Mouse (Mus musculus) CH12.LX (cell line): Measurements from ENCODE around the gene Flot1. TPM values are rescaled to one million over a fixed set of nuclear protein-coding genes. Genes with fewer than 3 reads are reported as not detected.

Experiments
- DNase-seq: peaks from one replicate; pipeline ENCODE4 v3.0.0-alpha.2; 2013; ENCODE audit errors: extremely low read depth
- H3K27ac ChIP-seq: 2 replicates; pipeline ENCODE4 v1.5.1; 2012; ENCODE audit warnings: low read depth, mild to moderate bottlenecking, control low read depth, moderate library complexity; ENCODE audit not compliant: insufficient read depth
- H3K27me3 ChIP-seq: replicated peaks from 2 replicates; pipeline ENCODE3; 2012; ENCODE audit warnings: inconsistent platforms
- H3K36me3 ChIP-seq, 2 experiments: replicated peaks in 1 of 2; 2 replicates each; pipeline versions ENCODE3 to v1.6.1; 2012; ENCODE audit warnings: inconsistent platforms in 1 of 2, low read length in 1 of 2, mild to moderate bottlenecking in 1 of 2, mixed read lengths in 1 of 2, moderate library complexity in 1 of 2; ENCODE audit not compliant: control insufficient read depth in 1 of 2, insufficient read depth in 1 of 2
- H3K4me1 ChIP-seq, 2 experiments: 2 replicates each; pipeline ENCODE4 v1.6.1; 2012; ENCODE audit warnings: inconsistent platforms in 1 of 2, moderate library complexity in 1 of 2; ENCODE audit not compliant: insufficient read depth in 2 of 2, control insufficient read depth in 1 of 2
- H3K4me2 ChIP-seq: 2 replicates; pipeline ENCODE4 v1.6.1; 2012; ENCODE audit warnings: low read depth, mild to moderate bottlenecking, control low read depth; ENCODE audit not compliant: poor library complexity, insufficient read depth, severe bottlenecking
- H3K4me3 ChIP-seq, 3 experiments: fragments of 150-350 bp in 1 of 3; sonication (generic) in 1 of 3; replicated peaks in 1 of 3; 2 replicates each; pipeline versions ENCODE3 to v1.5.1; 2011 to 2012; ENCODE audit warnings: low read depth in 2 of 3, low read length in 2 of 3, mild to moderate bottlenecking in 2 of 3, moderate library complexity in 2 of 3, control low read depth in 1 of 3, improper control_type of control experiment in 1 of 3, inconsistent platforms in 1 of 3, mixed read lengths in 1 of 3; ENCODE audit not compliant: poor library complexity in 1 of 3
- H3K79me2 ChIP-seq: replicated peaks from 2 replicates; pipeline ENCODE4 v1.6.1; 2012; ENCODE audit warnings: mild to moderate bottlenecking, moderate library complexity; ENCODE audit not compliant: control insufficient read depth, poor library complexity, insufficient read depth, severe bottlenecking; ENCODE audit errors: extremely low read depth
- H3K9ac ChIP-seq: 2 replicates; pipeline ENCODE4 v1.6.1; 2012; ENCODE audit warnings: low read depth, mild to moderate bottlenecking, control low read depth, moderate library complexity; ENCODE audit not compliant: insufficient read depth
- H3K9me3 ChIP-seq: replicated peaks from 2 replicates; pipeline ENCODE3; 2012; ENCODE audit warnings: low read length, inconsistent platforms, mixed read lengths
- BHLHE40 ChIP-seq: IDR thresholded peaks from 2 replicates; pipeline ENCODE4 v1.6.1; 2011; ENCODE audit warnings: mild to moderate bottlenecking, low read depth, low read length, improper control_type of control experiment
- CHD1 ChIP-seq: IDR thresholded peaks from 2 replicates; pipeline ENCODE4 v1.6.1; 2012; ENCODE audit warnings: low read depth, low read length, improper control_type of control experiment, inconsistent platforms
- CHD2 ChIP-seq: IDR thresholded peaks from 2 replicates; pipeline ENCODE4 v1.6.1; 2011; ENCODE audit warnings: low read length, improper control_type of control experiment
- CTCF ChIP-seq, 2 experiments: IDR thresholded peaks in 1 of 2; conservative IDR thresholded peaks in 1 of 2; 2 replicates each; pipeline ENCODE4 v1.5.1; 2011 to 2012; ENCODE audit warnings: low read depth in 2 of 2, low read length in 2 of 2, improper control_type of control experiment in 1 of 2, inconsistent platforms in 1 of 2, mild to moderate bottlenecking in 1 of 2, moderate library complexity in 1 of 2
- E2F4 ChIP-seq: IDR thresholded peaks from 2 replicates; pipeline ENCODE4 v1.6.1; 2011; ENCODE audit warnings: low read depth, low read length, improper control_type of control experiment; ENCODE audit not compliant: insufficient replicate concordance
- ELF1 ChIP-seq: IDR thresholded peaks from 2 replicates; pipeline ENCODE4 v1.6.1; 2014; ENCODE audit warnings: low read depth, mild to moderate bottlenecking, inconsistent platforms, low read length, improper control_type of control experiment
- EP300 ChIP-seq: IDR thresholded peaks from 2 replicates; pipeline ENCODE4 v1.6.1; 2011; ENCODE audit warnings: low read length, improper control_type of control experiment
- ETS1 ChIP-seq: conservative IDR thresholded peaks from 2 replicates; pipeline ENCODE4 v1.6.1; 2012; ENCODE audit warnings: low read depth, mild to moderate bottlenecking, inconsistent platforms, low read length, improper control_type of control experiment, moderate library complexity
- HCFC1 ChIP-seq: IDR thresholded peaks from 2 replicates; pipeline ENCODE4 v1.6.1; 2012; ENCODE audit warnings: low read depth, mild to moderate bottlenecking, inconsistent platforms, low read length, improper control_type of control experiment
- JUN ChIP-seq: IDR thresholded peaks from 2 replicates; pipeline ENCODE4 v1.6.1; 2011; ENCODE audit warnings: low read depth, mild to moderate bottlenecking, low read length, improper control_type of control experiment, moderate library complexity; ENCODE audit not compliant: insufficient read depth
- KAT2A ChIP-seq: IDR thresholded peaks from 2 replicates; pipeline ENCODE4 v1.6.1; 2012; ENCODE audit warnings: low read length, improper control_type of control experiment, inconsistent platforms; ENCODE audit not compliant: insufficient replicate concordance
- MEF2A ChIP-seq: IDR thresholded peaks from 2 replicates; pipeline ENCODE4 v1.6.1; 2014; ENCODE audit warnings: low read depth, mild to moderate bottlenecking, inconsistent platforms, low read length, improper control_type of control experiment, borderline replicate concordance
- MXI1 ChIP-seq: IDR thresholded peaks from 2 replicates; pipeline ENCODE4 v1.6.1; 2011; ENCODE audit warnings: mild to moderate bottlenecking, low read depth, low read length, improper control_type of control experiment
- NELFE ChIP-seq: IDR thresholded peaks from 2 replicates; pipeline ENCODE4 v1.6.1; 2011; ENCODE audit warnings: low read depth, low read length, improper control_type of control experiment
- NRF1 ChIP-seq: IDR thresholded peaks from 2 replicates; pipeline ENCODE4 v1.6.1; 2014; ENCODE audit warnings: low read depth, mild to moderate bottlenecking, inconsistent platforms, low read length, improper control_type of control experiment, moderate library complexity
- PAX5 ChIP-seq: IDR thresholded peaks from 2 replicates; pipeline ENCODE4 v1.6.1; 2012; ENCODE audit warnings: low read length, inconsistent platforms, mixed read lengths
- POLR2A ChIP-seq: IDR thresholded peaks from 2 replicates; pipeline ENCODE4 v1.6.1; 2011; ENCODE audit warnings: low read depth, mild to moderate bottlenecking, improper control_type of control experiment, low read length
- POLR2AphosphoS2 ChIP-seq: IDR thresholded peaks from 2 replicates; pipeline ENCODE4 v1.6.1; 2011; ENCODE audit warnings: low read depth, low read length, improper control_type of control experiment
- RAD21 ChIP-seq: IDR thresholded peaks from 2 replicates; pipeline ENCODE4 v1.6.1; 2011; ENCODE audit warnings: low read depth, mild to moderate bottlenecking, low read length, improper control_type of control experiment, moderate library complexity
- RCOR1 ChIP-seq: conservative IDR thresholded peaks from 2 replicates; pipeline ENCODE4 v1.6.1; 2012; ENCODE audit warnings: low read depth, mild to moderate bottlenecking, inconsistent platforms, low read length, improper control_type of control experiment
- SIN3A ChIP-seq: IDR thresholded peaks from 2 replicates; pipeline ENCODE4 v1.6.1; 2012; ENCODE audit warnings: low read length, improper control_type of control experiment, inconsistent platforms
- TBP ChIP-seq: conservative IDR thresholded peaks from 2 replicates; pipeline ENCODE4 v1.6.1; 2011; ENCODE audit warnings: low read depth, low read length, improper control_type of control experiment
- TCF12 ChIP-seq: IDR thresholded peaks from 2 replicates; pipeline ENCODE4 v1.6.1; 2014; ENCODE audit warnings: low read depth, mild to moderate bottlenecking, inconsistent platforms, low read length, improper control_type of control experiment
- UBTF ChIP-seq: IDR thresholded peaks from 2 replicates; pipeline ENCODE4 v1.6.1; 2012; ENCODE audit warnings: low read depth, mild to moderate bottlenecking, inconsistent platforms, low read length, improper control_type of control experiment, moderate library complexity
- USF1 ChIP-seq: IDR thresholded peaks from 2 replicates; pipeline ENCODE4 v1.6.1; 2014; ENCODE audit warnings: low read depth, mild to moderate bottlenecking, inconsistent platforms, low read length, improper control_type of control experiment
- USF2 ChIP-seq: conservative IDR thresholded peaks from 2 replicates; pipeline ENCODE4 v1.6.1; 2011; ENCODE audit warnings: low read depth, low read length, improper control_type of control experiment
- ZMIZ1 ChIP-seq: IDR thresholded peaks from 2 replicates; pipeline ENCODE4 v1.6.1; 2012; ENCODE audit warnings: low read depth, mild to moderate bottlenecking, inconsistent platforms, low read length, improper control_type of control experiment
- dilution Hi-C: fragments of 300-500 bp; cut with MboI; formaldehyde crosslinking; loops from 2 replicates; pipeline ENCODE4 v1.14.3; 2020; ENCODE audit warnings: low sequenced_read_pairs; ENCODE audit not compliant: extremely low pct_unique_long_range_greater_than_20kb, extremely low pct_ligation_motif_present
- in situ Hi-C: fragments of 300-500 bp; cut with MboI; formaldehyde crosslinking; loops from 3 replicates; pipeline ENCODE4 v1.14.3; 2019; ENCODE audit warnings: low sequenced_read_pairs, low pct_ligation_motif_present, low pct_unique_long_range_greater_than_20kb, mixed read lengths
- polyA plus RNA-seq: library from polyadenylated mRNA; unstranded; fragments of >175 nt; gene quantifications from 2 replicates; pipeline ENCODE4 v1.2.1, GENCODE M21; 2012; ENCODE audit warnings: low read depth; ENCODE audit not compliant: insufficient read length
- total RNA-seq, 2 experiments: library from RNA; depleted of rRNA; stranded (reverse); fragments of 300-350 nt in 1 of 2; fragments of >200 nt in 1 of 2; gene quantifications; 2 replicates each; pipeline ENCODE4 v1.2.3; 2012 to 2014

Gene Flot1
- total and polyA plus RNA-seq, 3 experiments = 16.3 to 21.6 (median 17.6) TPM

GRCm38 (mm10) chr17:35836991-35837422 is 14.0 kb downstream of the Flot1 start (continued):
- peak; percentile 95 for TF ChIP-seq MXI1
- TF ChIP-seq RCOR1 = no peak
- TF ChIP-seq USF1 = peak; percentile 88
- TF ChIP-seq CHD2 = no peak
- TF ChIP-seq RAD21 = no peak
- TF ChIP-seq MEF2A = no peak; the same call in 1 of the 2 replicates

- Histone ChIP-seq H3K4me1 (peaks cover 11 to 38% of the 10 kb centered on the region in 2 experiments), H3K4me3 (peak overlapping the region; percentile 83 to 93 (median 89)), H3K9me3 (no peaks in the 10 kb centered on the region), H3K4me2 (no peak overlapping the region), H3K36me3 (peaks cover 39 to 44% of the 10 kb centered on the region in 2 experiments), H3K27ac (peak overlapping the region; percentile 64; the same call in 1 of the 2 replicates), H3K79me2 (peaks cover 38% of the 10 kb centered on the region)
- peak; percentile 80 for DNase-seq
- dilution Hi-C loops (no loop called here), in situ Hi-C loops (loop anchor here (5.0 kb wide), 1 partner anchor 35 kb away; no protein-coding TSS in a partner anchor)
- TF ChIP-seq POLR2AphosphoS2 (peak; percentile 88), NRF1 (no peak), HCFC1 (peak; percentile 43; the same call in 1 of the 2 replicates), MEF2A (peak; percentile 24; the same call in 1 of the 2 replicates), UBTF (0 out of 2 replicates have a peak, but pooled peaks have one; percentile 53), ETS1 (peak; percentile 15), EP300 (no peak), CHD2 (peak; percentile 85), ELF1 (peak; percentile 58; the same call in 1 of the 2 replicates), RAD21 (no peak), CHD1 (peak; percentile 81; the same call in 1 of the 2 replicates)
- TF ChIP-seq, all 38 proteins: peak for 8
- H3K9ac ChIP-seq = peak overlapping the region; percentile 99
- H3K27me3 ChIP-seq = no peaks in the 10 kb centered on the region
Measured at GRCm38 (mm10) chr17:35837487-35837886, 14.5 kb downstream of the Flot1 start.

DNA sequence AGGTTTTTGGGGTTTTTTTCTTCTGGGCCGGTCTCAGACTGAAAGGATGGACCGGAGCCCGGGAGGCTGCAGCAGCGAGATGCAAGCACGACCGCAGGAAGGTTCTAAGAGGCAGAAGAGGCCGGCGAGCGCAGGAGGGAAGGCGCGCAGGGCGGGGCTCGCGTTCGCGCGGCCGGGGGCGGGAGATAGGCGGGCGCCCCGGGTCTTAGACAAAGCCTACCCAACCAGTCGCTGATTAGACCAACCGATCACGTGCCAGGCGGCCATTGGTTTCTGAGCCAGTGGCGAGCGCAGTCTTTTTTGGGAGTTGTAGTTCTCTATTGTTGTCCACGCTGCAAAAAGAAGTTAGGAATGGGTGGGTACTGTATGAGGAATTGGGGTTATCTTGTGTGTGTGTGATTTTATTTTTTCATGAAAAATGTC is 15.1 kb downstream of the Flot1 start, which contains the start of gene Tubb5:
Tubb5 (minus strand) TSS at position 185 of the 423 bp plus-strand sequence.
- peak; percentile 96 for DNase-seq
- peaks cover 38% of the 10 kb centered on the region for H3K79me2 ChIP-seq
- H3K9ac ChIP-seq = peak within 1 kb of the TSS; percentile 99
- peak within 1 kb of the TSS; percentile 95 for H3K4me2 ChIP-seq
- no peaks in the 10 kb centered on the region for H3K27me3 ChIP-seq
- dilution Hi-C loops = no loop called here
- peak within 1 kb of the TSS; percentile 79 for H3K27ac ChIP-seq
- in situ Hi-C loops = loop anchor here (5.0 kb wide), 1 partner anchor 34 kb away; no protein-coding TSS in a partner anchor
- H3K4me1 ChIP-seq = peaks cover 11 to 45% of the 10 kb centered on the region in 2 experiments
- no peaks in the 10 kb centered on the region for H3K9me3 ChIP-seq
- peak within 1 kb of the TSS; percentile 83 to 93 (median 89) for H3K4me3 ChIP-seq
- peaks cover 35 to 38% of the 10 kb centered on the region in 2 experiments for H3K36me3 ChIP-seq
- TF ChIP-seq MEF2A (no peak), POLR2A (peak; percentile 99), MXI1 (peak; percentile 89), USF1 (peak; percentile 95), E2F4 (0 out of 2 replicates have a peak, but pooled peaks have one; percentile 10), ZMIZ1 (peak; percentile 95), CTCF (conservative IDR thresholded peaks at IDR 0.05 in 1 of 2, IDR thresholded peaks at IDR 0.05 in 1 of 2; ENCODE audit: low read depth in 2 of 2, low read length in 2 of 2) (no peak), KAT2A (peak; percentile 72; the same call in 1 of the 2 replicates), TCF12 (peak; percentile 88), BHLHE40 (peak; percentile 96), USF2 (peak; percentile 90), CHD1 (no peak), NELFE (peak; percentile 98), POLR2AphosphoS2 (peak; percentile 89), NRF1 (peak; percentile 70), HCFC1 (peak; percentile 96), ETS1 (no peak), SIN3A (peak; percentile 89), PAX5 (no peak), JUN (no peak), TBP (peak; percentile 76; the same call in 1 of the 2 replicates)
